Mouse (Mus musculus) mesoderm, embryonic 11.5 days (tissue): ENCODE measurements around the gene Nmur1.
A peak's percentile ranks its signal among the peaks of the same experiment; 100 is the strongest.

Experiments used
- DNase-seq: peaks from one replicate; pipeline ENCODE4 v3.0.0-alpha.2; 2012; ENCODE audit warnings: low read depth, low spot score

The Nmur1 gene

GRCm38 (mm10) chr1:86440887-86441723 is 15.1 kb upstream of the Nmur1 start:
- DNase-seq, result peak; percentile 77

- DNase-seq, result peak; percentile 96
These were observed 14.3 kb upstream of the Nmur1 start for GRCm38 (mm10) chr1:86440171-86440886.

- no peak for DNase-seq
These were observed 13.6 kb upstream of the Nmur1 start for GRCm38 (mm10) chr1:86439487-86440170.

- no peak for DNase-seq
These were observed 12.5 kb upstream of the Nmur1 start for GRCm38 (mm10) chr1:86438501-86438900.

- DNase-seq, result no peak
These were observed 11.9 kb upstream of the Nmur1 start for GRCm38 (mm10) chr1:86438014-86438319.

- DNase-seq, result no peak
These were observed 11.4 kb upstream of the Nmur1 start for GRCm38 (mm10) chr1:86437219-86438013.

GRCm38 (mm10) chr1:86435302-86435821 is 9.3 kb upstream of the Nmur1 start:
- DNase-seq, result peak; percentile 54

- DNase-seq, result peak; percentile 100
These were observed 8.6 kb upstream of the Nmur1 start for GRCm38 (mm10) chr1:86434439-86435201.

GRCm38 (mm10) chr1:86434001-86434400 is 8.0 kb upstream of the Nmur1 start:
- no peak for DNase-seq

- DNase-seq, result no peak
These were observed 7.3 kb upstream of the Nmur1 start for GRCm38 (mm10) chr1:86433359-86433758.

GRCm38 (mm10) chr1:86432778-86433177 is 6.8 kb upstream of the Nmur1 start:
- DNase-seq, result no peak

GRCm38 (mm10) chr1:86430056-86430455 is 4.0 kb upstream of the Nmur1 start:
- peak; percentile 86 for DNase-seq

GRCm38 (mm10) chr1:86424835-86425547 is 1.0 kb downstream of the Nmur1 start:
- no peak for DNase-seq

- no peak for DNase-seq
These were observed 1.7 kb downstream of the Nmur1 start for GRCm38 (mm10) chr1:86424336-86424735.

GRCm38 (mm10) chr1:86423879-86424278 is 2.1 kb downstream of the Nmur1 start:
- DNase-seq, result no peak

GRCm38 (mm10) chr1:86421007-86421406 is 5.0 kb downstream of the Nmur1 start:
- DNase-seq, result no peak

- peak; percentile 55 for DNase-seq
These were observed 9.7 kb downstream of the Nmur1 start for GRCm38 (mm10) chr1:86416321-86416720.

- DNase-seq, result no peak
These were observed 10.3 kb downstream of the Nmur1 start for GRCm38 (mm10) chr1:86415612-86416184.

GRCm38 (mm10) chr1:86415144-86415543 is 10.9 kb downstream of the Nmur1 start:
- no peak for DNase-seq

GRCm38 (mm10) chr1:86414715-86415114 is 11.3 kb downstream of the Nmur1 start:
- DNase-seq, result no peak
